Mouse (Mus musculus) heart, adult 2 months (tissue): ENCODE data around the gene Scai.

ENCODE experiments used
- CTCF ChIP-seq: fragments of 200-600 bp; IDR thresholded peaks from 2 replicates; pipeline ENCODE4 v1.8.1; 2022; ENCODE audit warnings: antibody characterized with exemption, mild to moderate bottlenecking, moderate library complexity
- POLR2A ChIP-seq: fragments of 200-500 bp; IDR thresholded peaks from 2 replicates; pipeline ENCODE4 v1.6.1; 2011; ENCODE audit warnings: mild to moderate bottlenecking, low read depth, low read length, control low read depth; ENCODE audit not compliant: insufficient read depth

- TF ChIP-seq CTCF (no peak), POLR2A (no peak)
Observed at GRCm38 (mm10) chr2:39031611-39032010, 158.9 kb downstream of the Scai start.
